Mouse (Mus musculus) neural tube, embryonic 10.5 days (tissue): Measurements from ENCODE around the gene Dpp4.

Experiments used
- DNase-seq: peaks from one replicate; pipeline ENCODE4 v3.0.0-alpha.2; 2017; ENCODE audit warnings: low spot score; ENCODE audit errors: extremely low spot score

Dpp4 gene

GRCm38 (mm10) chr2:62412081-62412821 is at the start of gene Dpp4:
Gene Dpp4, minus strand, starts transcription at chr2:62412231.
- no peak for DNase-seq

GRCm38 (mm10) chr2:62460815-62461450 is 48.9 kb upstream of the Dpp4 start:
- no peak for DNase-seq

DNA sequence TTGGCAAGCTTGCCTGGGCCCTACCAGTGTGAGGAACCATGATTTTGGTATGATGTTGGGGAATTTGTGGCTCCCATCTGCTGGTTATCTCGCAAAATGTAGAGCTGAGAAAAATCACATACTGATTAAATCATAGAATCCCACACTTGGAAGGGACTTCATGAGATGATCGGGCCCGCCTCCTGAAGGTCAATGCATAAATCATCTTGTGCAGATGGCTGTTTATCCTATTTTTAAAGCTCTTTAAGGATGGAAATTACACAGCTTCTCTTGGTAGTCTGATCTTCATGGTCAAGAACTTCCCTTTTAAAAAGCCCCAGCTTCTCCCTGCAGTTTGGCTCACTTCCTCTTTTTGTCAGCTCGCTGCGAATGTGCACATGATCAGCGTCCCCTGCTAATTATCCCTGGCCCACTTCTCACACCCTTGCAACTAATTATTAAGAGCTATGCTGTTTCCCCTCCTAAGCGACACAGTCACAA is 48.2 kb upstream of the Dpp4 start:
- DNase-seq, result no peak

- DNase-seq, result no peak
Measured at GRCm38 (mm10) chr2:62459241-62460174, 47.5 kb upstream of the Dpp4 start.

DNA sequence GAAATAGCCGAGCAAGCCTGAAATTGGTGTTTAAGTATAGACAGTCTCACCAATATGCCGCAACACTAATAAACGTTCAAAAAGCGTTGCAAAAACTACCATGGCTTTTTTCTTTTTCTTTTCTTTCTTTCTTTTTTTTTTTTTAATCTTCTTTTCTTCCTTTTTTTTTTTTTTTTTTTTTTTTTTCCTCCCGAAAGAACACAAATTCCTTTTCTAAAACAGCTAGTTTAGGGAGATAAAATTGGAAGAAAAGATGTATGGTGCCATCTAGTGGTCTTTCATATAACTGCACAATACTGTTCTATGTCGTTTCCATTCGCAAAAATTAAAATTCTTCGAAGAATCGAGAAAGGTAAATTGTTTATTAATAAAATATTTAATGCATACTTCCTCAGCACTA is 46.0 kb upstream of the Dpp4 start:
- no peak for DNase-seq

GRCm38 (mm10) chr2:62454991-62455390 is 43.0 kb upstream of the Dpp4 start:
- no peak for DNase-seq

DNA sequence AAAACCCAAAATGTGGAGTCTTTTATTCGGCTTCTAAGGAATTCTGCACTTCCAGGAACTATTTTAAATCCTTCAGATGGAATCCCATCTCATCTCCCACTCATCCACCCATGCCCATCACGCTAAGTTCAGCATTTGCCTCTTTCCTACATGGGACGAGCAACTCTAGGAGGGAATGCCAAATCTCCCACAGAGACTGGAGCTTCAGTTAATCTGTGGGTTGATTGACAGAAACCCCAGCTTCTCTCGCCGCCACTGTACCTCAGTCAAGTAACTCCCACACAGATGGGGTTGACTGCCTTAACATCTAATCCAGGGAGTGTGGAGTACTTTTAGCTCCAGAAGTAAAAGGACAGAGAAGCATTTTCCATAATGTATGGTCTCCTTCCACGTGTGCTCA is 42.0 kb upstream of the Dpp4 start:
- no peak for DNase-seq

DNA sequence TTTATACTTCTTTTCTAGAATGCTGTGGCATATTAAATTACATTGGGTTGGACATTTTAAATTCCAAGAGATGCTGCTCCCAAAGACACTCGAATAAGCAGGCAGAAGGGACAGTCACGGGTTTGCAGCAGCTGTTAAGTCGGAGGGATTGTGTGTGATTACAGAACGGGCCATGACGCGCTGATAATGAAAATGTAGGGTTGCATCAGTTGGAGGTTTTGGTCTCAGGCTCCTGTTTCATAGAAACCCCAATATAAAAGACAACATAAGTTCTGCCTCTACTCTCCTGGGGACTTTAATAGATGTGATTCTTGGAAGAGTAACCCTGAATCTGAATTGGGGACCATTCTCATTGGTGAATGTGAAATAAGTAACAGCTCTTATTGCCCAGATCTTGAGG is 38.3 kb upstream of the Dpp4 start:
- no peak for DNase-seq

DNA sequence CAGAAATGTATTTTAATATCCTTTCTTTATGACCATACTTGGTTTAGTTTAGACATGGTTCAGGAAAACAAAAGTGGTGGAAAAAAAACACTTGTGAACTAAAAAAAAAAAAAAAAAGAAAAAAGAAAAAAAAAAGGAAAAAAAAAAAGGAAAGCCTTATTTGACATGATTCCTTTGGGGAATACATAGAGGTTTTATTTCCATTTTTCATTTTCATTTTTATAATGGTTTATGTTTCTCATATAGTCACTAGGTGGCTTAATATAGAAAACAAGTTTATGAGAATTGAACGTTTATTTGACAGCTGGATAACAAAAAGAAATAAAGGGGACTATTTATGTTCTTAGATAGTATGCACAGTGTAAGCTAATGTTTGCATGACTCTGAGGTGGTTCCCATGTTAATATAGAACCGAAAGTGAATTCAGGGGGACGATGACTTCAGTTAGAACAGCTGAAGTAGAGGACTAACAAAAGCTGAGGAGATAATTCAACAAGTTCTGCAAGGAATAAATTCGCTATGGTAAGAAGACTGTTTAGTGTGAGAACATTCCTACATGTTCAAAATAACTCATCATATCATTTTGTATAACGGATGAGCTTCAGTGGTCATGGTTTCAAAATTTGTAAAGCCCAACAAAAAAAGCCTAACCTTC is 37.8 kb upstream of the Dpp4 start:
- no peak for DNase-seq

DNA sequence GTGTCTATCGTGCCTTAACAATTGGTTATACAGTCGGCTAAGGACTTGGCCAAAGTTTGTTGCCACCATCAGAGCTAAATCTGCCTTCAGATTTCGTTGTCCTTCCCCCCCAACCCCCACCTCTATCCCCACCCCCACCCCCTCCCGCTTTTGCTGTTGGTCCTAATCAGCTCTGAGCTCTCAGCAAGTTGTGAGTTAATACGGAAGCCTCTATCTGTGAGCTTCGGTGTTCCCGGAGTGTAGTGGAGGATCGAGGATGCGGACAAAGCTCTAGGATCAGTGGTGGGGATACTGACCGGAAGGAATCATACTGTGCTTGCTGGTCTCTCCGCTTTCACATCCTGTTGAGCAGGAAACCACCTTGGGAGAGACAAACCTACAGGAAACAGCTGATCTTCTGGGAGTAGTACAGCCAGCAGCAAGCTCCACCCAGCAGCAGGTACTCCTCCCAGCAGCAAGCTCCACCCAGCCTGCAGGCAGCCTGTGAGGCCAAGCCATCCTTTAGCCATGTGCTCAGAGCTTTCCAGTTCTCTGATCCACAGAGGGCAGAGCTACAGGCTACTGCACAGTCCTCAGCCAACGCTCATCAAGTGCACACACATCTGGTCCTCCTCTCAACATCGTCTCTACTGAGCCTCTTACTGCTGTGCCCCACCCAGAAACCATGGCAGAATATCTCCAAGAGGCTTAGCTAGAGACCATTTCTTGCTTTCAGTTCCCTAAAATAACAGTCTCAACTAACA is 28.9 kb upstream of the Dpp4 start:
- DNase-seq, result no peak

DNA sequence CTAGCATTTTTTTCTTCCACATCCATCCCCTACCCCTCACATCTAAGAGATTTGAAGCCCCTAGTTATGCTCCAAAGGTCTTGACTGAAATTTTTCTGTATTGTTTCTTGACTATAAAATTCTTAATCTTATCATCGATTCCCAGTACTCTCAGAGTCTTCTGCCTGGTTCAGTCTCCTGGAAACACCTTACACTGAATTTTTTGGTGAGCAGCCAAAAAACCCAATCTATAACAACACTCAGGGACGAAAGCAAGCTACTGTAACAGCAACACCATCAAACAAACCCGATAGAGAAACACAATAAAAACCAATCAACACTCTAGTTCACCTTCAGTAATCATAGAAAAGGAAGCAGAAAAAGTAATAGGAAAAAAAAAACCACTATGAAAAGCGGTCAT is 28.1 kb upstream of the Dpp4 start:
- no peak for DNase-seq

GRCm38 (mm10) chr2:62431245-62431795 is 19.3 kb upstream of the Dpp4 start:
- DNase-seq, result no peak

GRCm38 (mm10) chr2:62425941-62426340 is 13.9 kb upstream of the Dpp4 start:
- no peak for DNase-seq

DNA sequence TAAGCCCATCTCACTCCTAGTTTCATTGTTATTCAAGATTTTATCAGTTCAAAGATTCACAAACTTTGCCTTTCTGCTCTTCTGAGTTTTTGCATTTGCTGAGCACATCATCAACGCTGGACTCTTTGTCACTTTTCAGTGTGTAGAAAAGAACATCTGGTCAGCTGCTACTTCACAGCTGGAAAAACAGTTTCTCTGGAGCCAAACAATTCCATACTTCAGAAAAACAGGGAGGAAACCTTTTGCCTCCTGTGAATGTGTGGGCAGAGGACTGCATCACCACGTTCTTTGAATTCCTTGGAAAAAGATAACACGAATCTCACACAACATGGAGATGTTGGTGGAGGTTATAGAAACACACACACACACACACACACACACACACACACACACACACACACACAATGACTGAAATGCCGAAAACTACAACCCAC is 11.3 kb upstream of the Dpp4 start:
- peak; percentile 17 for DNase-seq

- DNase-seq, result no peak
Measured at GRCm38 (mm10) chr2:62422515-62423342, 10.7 kb upstream of the Dpp4 start.

DNA sequence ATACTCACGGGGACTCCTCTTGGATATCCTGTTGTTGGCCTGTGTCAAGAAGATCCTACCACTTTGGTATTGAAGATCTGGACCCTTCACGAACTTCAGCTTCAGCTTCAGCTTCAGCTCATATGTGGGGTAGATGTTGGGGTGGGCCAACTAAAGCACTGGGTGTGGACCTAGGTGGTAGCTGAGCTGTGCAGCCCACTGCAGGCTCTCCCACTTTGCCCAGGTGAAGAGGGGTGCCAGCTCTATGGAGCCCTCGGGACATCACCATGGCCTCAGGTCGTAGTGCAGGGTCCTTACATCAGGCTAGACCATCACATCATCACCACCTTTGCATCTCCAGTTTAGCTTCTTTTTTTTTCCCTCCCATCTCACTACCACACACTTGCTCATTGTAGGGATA is 9.2 kb upstream of the Dpp4 start:
- DNase-seq, result no peak

GRCm38 (mm10) chr2:62420045-62420444 is 8.0 kb upstream of the Dpp4 start:
- DNase-seq, result no peak

DNA sequence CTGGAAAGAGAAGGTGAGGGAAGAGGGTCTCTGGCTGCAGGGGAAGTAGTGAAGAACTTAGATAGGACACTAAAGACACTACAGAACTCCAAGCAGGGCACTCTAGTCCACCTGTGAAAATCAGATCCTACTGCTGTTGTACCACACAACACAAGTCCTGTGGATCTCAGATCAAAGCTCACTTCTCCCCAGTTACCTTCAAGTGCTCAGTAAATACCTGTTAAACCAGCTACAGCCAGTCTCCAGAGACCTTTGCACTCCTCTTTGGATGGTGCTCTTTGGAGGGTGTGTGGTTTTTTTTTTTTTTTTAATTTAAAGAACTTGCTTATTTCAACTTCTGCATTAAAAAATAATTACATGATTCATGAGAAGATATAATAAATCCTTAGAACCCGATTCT is 5.2 kb upstream of the Dpp4 start:
- no peak for DNase-seq
